Mouse (Mus musculus): ENCODE data around the gene Lrrc47. TPM values are rescaled to one million over a fixed set of nuclear protein-coding genes. Genes with fewer than 3 reads are reported as not detected.

Gene Lrrc47
- total RNA-seq, 4 experiments from 2014 or later: 51.4 to 75.9 (median 65.7) TPM

Other genes with a start within 250 kb of the Lrrc47 start
- 10 to 100 TPM; 20.9 to 24.5 (median 23.3) TPM for gene A430005L14Rik, start 54.5 kb upstream of the Lrrc47 start, total RNA-seq (2022)
- 10 to 100 TPM; 11.6 to 17.7 (median 14.5) TPM for gene Dffb, start 36.6 kb upstream of the Lrrc47 start, total RNA-seq (2022)
- 10 to 100 TPM; 29.6 to 39.3 (median 33.0) TPM for gene Cep104, start 36.5 kb upstream of the Lrrc47 start, total RNA-seq (2022)
- 10 to 100 TPM in 2 of 4 experiments, 1 to 10 TPM in 2; 9.3 to 15.6 (median 11.2) TPM for gene Smim1, start 14.5 kb downstream of the Lrrc47 start, total RNA-seq (2022)
- under 1 TPM; 0.85 to 0.99 (median 0.89) TPM for gene Ccdc27, start 30.9 kb downstream of the Lrrc47 start, total RNA-seq (2022)
- 1 to 10 TPM; 1.8 to 2.9 (median 2.3) TPM for gene Trp73, start 128.5 kb downstream of the Lrrc47 start, total RNA-seq (2022)
- 10 to 100 TPM; 30.2 to 36.3 (median 32.5) TPM for gene Wrap73, start 130.6 kb downstream of the Lrrc47 start, total RNA-seq (2022)
- 100 to 1,000 TPM; 159 to 183 (median 167) TPM for gene Tprgl, start 148.9 kb downstream of the Lrrc47 start, total RNA-seq (2022)
- gene Megf6, start 159.0 kb downstream of the Lrrc47 start, total RNA-seq (2022): 1 to 10 TPM; 5.3 to 7.2 (median 5.7) TPM

All from layer of hippocampus, adult 8-10 months (tissue).